Mouse (Mus musculus) midbrain, embryonic 15.5 days (tissue): ENCODE measurements at regions not wholly inside any gene's neighbourhood (a gene's known extent, or its start where the extent isn't known, plus 50 kb on each side); places are given as distances from the start of the nearest gene placed in this dataset.

Source experiments
- ATAC-seq: fragments of 200-750 bp; cut with Nextera tagmentation; replicated peaks from 2 replicates; pipeline ENCODE4 v1.8.0; 2017; ENCODE audit warnings: moderate TSS enrichment
- H3K27ac ChIP-seq: fragments of 300-500 bp; sonication (generic); 2 replicates; pipeline ENCODE4 v1.5.1; 2015; ENCODE audit warnings: mild to moderate bottlenecking, inconsistent platforms
- H3K27me3 ChIP-seq: fragments of 300-500 bp; sonication (generic); replicated peaks from 2 replicates; pipeline ENCODE4 v1.6.1; 2015; ENCODE audit warnings: inconsistent platforms
- H3K36me3 ChIP-seq: fragments of 300-500 bp; sonication (generic); replicated peaks from 2 replicates; pipeline ENCODE4 v1.6.1; 2015; ENCODE audit warnings: inconsistent platforms
- H3K4me1 ChIP-seq: fragments of 300-500 bp; sonication (generic); 2 replicates; pipeline ENCODE4 v1.6.1; 2015; ENCODE audit warnings: inconsistent platforms
- H3K4me2 ChIP-seq: fragments of 300-500 bp; sonication (generic); 2 replicates; pipeline ENCODE4 v1.6.1; 2015; ENCODE audit warnings: inconsistent platforms, mild to moderate bottlenecking, moderate library complexity
- H3K4me3 ChIP-seq: fragments of 300-500 bp; sonication (generic); 2 replicates; pipeline ENCODE4 v1.5.1; 2015; ENCODE audit warnings: mild to moderate bottlenecking, inconsistent platforms
- H3K9ac ChIP-seq: fragments of 300-500 bp; sonication (generic); 2 replicates; pipeline ENCODE4 v1.6.1; 2015; ENCODE audit warnings: mild to moderate bottlenecking, inconsistent platforms
- H3K9me3 ChIP-seq: fragments of 300-500 bp; sonication (generic); 2 replicates; pipeline ENCODE4 v1.6.1; 2016; ENCODE audit warnings: inconsistent platforms
- WGBS: fragments of 180-500 bp; shearing (Covaris S2); methylation state at CpG from one replicate; pipeline ENCODE4 v1.1.7; 2015; ENCODE audit warnings: mixed read lengths; 5-methylcytosine and 5-hydroxymethylcytosine counted together

DNA sequence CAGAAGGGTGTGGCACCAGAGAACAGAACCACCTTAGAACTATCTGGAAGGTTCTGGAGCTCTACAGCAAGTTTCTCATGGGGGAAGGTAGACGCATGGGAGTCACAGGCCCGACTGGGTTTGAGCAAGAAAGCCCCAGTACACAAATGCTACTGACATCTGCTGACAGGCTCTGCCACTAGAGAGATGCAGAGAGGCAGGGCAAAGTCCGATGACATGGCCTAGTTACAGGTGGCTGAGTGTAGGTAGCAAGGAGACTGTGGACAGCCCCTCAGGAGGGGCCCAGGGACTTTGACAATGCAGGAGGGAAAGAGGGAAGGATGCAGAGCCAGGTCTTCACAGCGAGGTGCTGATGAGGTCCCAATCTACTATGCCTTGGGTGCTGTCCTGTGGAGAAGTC lies 305.3 kb upstream of the Dio3 start:
- Histone ChIP-seq H3K4me1 (peaks cover 2% of the 10 kb centered on the region; the same call in 1 of the 2 replicates), H3K9me3 (no peaks in the 10 kb centered on the region), H3K27ac (no peak overlapping the region), H3K27me3 (no peaks in the 10 kb centered on the region), H3K4me2 (no peak overlapping the region), H3K36me3 (no peaks in the 10 kb centered on the region), H3K9ac (no peak overlapping the region), H3K4me3 (no peak overlapping the region)
- no peak for ATAC-seq
- WGBS: 84% methylated on average over 4 of the region's 4 CpGs

DNA sequence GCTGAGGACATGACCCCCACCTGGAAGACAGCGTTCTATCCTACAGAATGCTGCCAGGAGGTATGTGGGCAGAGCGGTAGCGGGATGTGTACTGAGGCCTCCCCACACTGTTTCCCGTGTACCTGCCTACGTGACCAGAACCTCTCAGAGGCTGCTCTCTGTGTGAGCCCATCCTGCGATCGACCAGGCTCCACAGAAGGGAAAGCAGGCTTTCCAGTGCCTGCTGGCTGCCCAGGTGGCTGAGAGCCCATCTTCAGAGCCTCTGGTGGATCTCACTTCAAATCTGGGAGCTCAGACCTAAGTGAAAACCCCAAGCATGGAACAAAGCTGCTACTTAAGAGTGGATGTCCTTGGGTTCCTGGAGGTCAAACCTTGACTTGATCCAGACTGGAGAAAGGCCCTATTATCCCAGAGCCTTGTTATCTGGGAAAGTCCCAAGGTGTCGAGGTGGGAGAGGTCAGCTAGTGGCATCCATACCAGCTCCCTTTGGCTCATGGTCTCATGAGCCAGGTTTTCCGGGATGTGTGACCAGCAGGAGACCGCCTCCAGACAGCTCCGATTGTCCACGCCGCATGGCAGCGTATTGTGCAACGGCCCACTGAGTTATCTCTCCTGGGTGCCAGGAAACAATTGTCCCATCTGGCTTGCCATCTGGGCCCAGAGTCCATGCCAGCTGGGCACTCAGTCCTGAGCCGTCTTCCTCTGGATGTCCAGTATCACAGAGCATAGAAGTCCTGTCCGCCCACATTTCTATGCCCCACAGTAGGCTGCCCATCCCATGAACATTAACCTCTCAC lies 303.5 kb upstream of the Dio3 start:
- Histone ChIP-seq H3K27me3 (no peaks in the 10 kb centered on the region), H3K27ac (no peak overlapping the region), H3K4me2 (no peak overlapping the region), H3K4me1 (peaks cover 2% of the 10 kb centered on the region; the same call in 1 of the 2 replicates), H3K9ac (no peak overlapping the region), H3K9me3 (no peaks in the 10 kb centered on the region), H3K36me3 (no peaks in the 10 kb centered on the region), H3K4me3 (no peak overlapping the region)
- WGBS: 70% methylated on average over 17 of the region's 17 CpGs
- ATAC-seq: no peak

DNA sequence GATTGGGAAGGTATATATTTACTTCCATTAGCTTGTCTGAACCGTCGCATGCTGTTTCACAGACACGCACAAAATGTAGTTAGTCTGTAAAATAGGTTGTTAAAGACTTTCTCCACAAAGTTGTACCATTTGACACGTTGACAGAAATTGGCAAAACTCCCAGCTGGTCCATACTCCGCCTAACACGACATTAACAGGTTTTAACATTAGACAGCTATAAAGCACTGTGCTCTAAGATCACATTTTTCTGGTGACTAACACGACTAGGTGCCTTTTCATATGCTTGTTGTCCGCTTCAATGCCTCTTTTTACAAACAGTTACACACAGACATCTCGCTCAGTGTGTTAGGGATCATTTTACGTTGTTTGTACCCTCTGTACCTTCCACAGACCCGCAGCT lies 294.2 kb upstream of the Dio3 start:
- 81% methylated on average over 11 of the region's 11 CpGs for WGBS
- H3K36me3 ChIP-seq: no peaks in the 10 kb centered on the region
- no peaks in the 10 kb centered on the region for H3K9me3 ChIP-seq
- no peak overlapping the region for H3K27ac ChIP-seq
- no peak overlapping the region for H3K9ac ChIP-seq
- ATAC-seq: no peak
- no peaks in the 10 kb centered on the region for H3K27me3 ChIP-seq
- no peak overlapping the region for H3K4me3 ChIP-seq
- H3K4me1 ChIP-seq: no peaks in the 10 kb centered on the region
- no peak overlapping the region for H3K4me2 ChIP-seq

DNA sequence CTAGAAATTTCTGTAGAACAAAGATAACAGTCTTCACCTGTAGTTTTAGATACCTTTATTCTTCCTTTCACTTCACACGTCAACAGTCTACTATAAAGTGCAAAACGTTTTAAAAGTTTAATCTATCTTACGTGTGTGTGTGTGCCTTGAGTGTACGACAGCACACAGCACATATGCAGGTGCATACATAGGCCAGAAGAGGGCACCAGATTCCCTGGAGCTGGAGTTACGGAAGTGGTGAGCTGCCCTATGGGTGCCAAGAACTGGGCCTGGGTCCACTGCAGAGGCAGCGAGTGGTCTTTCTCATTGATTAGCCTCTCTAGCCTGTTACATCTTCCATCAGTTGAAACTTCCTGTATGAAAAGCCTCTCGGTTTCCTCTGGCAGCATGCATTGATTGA lies 285.5 kb upstream of the Dio3 start:
- WGBS: 94% methylated on average over 7 of the region's 7 CpGs
- Histone ChIP-seq H3K36me3 (no peaks in the 10 kb centered on the region), H3K4me1 (no peaks in the 10 kb centered on the region), H3K4me2 (no peak overlapping the region), H3K27ac (no peak overlapping the region), H3K9ac (no peak overlapping the region), H3K4me3 (no peak overlapping the region), H3K9me3 (no peaks in the 10 kb centered on the region), H3K27me3 (no peaks in the 10 kb centered on the region)
- ATAC-seq: no peak

DNA sequence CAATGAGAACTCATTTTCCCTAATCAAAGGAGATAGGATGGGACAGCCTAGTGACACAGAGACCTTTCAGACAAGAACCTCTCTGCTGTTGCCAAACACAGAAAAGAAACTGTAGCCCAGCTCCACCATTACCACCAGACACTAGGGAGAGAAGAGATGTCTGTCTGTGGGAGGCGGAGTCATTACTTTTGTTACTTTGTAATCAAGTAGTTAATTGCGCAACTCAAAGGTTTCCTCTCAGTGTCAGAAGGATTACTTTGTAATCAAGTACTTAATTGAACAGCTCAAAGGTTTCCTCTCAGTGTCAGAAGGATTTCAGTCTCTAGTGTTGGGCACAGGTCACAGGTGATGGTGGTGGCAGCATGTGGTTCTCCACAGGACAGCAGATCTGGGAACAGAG lies 276.2 kb upstream of the Dio3 start:
- ATAC-seq: no peak

DNA sequence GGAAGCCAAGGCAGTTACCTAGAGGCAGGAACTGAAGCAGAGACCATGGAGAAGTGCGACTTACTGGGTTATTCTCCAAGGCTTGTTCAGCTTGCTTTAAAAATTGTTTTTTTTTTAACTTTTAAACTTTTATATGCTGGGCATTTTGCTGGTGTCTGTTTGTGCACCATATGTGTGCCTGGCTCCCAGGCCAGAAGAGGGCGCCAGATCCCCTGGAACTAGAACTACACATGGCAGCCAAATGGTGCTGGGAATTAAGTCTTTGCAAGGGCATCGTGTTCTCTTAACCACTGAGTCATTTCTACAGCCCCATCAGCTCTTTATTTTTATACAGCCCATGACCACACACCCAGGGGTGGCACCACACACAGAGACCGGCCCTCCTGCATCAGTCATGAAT lies 269.7 kb upstream of the Dio3 start:
- no peak overlapping the region for H3K4me3 ChIP-seq
- H3K9ac ChIP-seq: no peak overlapping the region
- WGBS: 59% methylated on average over 4 of the region's 4 CpGs
- H3K9me3 ChIP-seq: no peaks in the 10 kb centered on the region
- H3K4me2 ChIP-seq: no peak overlapping the region
- H3K4me1 ChIP-seq: no peaks in the 10 kb centered on the region
- no peaks in the 10 kb centered on the region for H3K27me3 ChIP-seq
- ATAC-seq: no peak
- H3K27ac ChIP-seq: no peak overlapping the region
- no peaks in the 10 kb centered on the region for H3K36me3 ChIP-seq

More for the DNA sequence above, 276.2 kb upstream of the Dio3 start:
- Histone ChIP-seq H3K27ac (no peak overlapping the region), H3K27me3 (no peaks in the 10 kb centered on the region), H3K4me2 (no peak overlapping the region), H3K4me1 (no peaks in the 10 kb centered on the region), H3K9ac (no peak overlapping the region), H3K9me3 (no peaks in the 10 kb centered on the region), H3K36me3 (no peaks in the 10 kb centered on the region), H3K4me3 (no peak overlapping the region)
- 96% methylated on average over 2 of the region's 2 CpGs for WGBS

DNA sequence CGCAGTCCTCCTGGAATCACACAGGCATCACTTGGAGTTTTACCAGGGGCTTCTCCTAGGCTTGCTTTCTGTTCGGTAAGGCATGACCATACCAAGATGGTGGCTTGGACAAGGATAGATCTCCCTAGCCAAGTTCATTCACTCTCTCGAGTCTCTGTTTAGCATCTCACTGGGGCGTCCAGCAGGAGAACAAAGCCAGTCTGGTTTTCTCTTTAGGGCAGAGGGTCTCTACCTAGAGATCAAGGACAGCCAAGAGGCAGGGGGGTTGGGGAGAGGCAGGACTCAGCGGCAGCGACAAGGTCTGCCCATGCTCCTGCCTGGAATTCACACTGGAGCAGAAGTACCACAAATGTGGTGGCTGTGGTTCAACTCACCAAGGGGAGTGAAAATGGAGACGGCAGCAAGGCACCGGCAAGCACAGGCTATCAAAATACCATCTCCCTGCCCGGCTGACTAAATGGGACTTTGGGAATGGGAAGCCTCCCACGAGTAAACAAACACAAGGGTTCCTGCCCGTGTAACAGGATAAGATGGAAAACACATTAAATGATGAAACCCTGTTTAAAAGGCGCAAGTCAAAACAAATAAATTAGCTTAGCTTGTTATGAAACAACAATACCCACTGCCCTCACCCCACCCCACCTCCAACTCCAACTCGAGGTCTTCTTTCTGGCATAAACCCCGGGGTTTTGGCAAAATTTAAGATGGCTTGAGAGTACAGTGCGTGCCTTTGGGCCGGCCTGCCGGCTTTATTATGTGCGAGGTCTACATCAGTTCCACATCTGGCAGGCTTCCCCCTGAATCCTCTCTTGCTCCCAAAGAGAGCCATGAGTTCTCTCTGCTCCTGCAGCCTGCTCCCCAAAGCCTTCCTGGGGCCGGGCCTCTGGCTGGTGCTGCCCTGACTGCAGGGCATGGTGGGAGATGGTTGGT lies 258.1 kb upstream of the Dio3 start:
- H3K4me2 ChIP-seq: no peak overlapping the region
- no peak overlapping the region for H3K27ac ChIP-seq
- H3K4me1 ChIP-seq: peaks cover 3% of the 10 kb centered on the region; the same call in 1 of the 2 replicates
- 72% methylated on average over 19 of the region's 19 CpGs for WGBS
- no peaks in the 10 kb centered on the region for H3K27me3 ChIP-seq
- no peaks in the 10 kb centered on the region for H3K36me3 ChIP-seq
- H3K4me3 ChIP-seq: no peak overlapping the region
- H3K9me3 ChIP-seq: no peaks in the 10 kb centered on the region
- no peak for ATAC-seq
- H3K9ac ChIP-seq: no peak overlapping the region

DNA sequence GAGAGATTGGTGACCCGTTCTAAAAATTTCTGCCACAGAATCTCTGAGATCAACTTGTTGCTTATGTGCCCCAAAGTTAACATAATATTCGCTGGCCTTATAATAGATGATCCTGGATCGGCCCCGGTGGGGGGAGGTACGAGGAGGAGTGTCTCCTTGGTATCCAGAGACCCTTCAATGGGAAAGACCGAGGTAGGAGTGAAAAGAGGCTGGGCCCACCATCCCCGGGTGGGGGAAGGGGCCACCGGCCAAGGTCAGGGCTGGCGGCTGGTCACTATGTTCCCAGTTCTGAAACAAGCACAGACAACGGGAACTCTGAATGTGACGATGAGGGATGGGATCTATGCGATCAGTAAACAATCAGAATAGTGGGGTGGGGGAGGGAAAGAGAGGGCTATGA lies 257.2 kb upstream of the Dio3 start:
- WGBS: 95% methylated on average over 12 of the region's 12 CpGs
- H3K27me3 ChIP-seq: no peaks in the 10 kb centered on the region
- H3K36me3 ChIP-seq: no peaks in the 10 kb centered on the region
- H3K4me3 ChIP-seq: no peak overlapping the region
- no peak overlapping the region for H3K27ac ChIP-seq
- no peak for ATAC-seq
- no peak overlapping the region for H3K9ac ChIP-seq
- H3K4me1 ChIP-seq: peaks cover 11% of the 10 kb centered on the region
- H3K9me3 ChIP-seq: no peaks in the 10 kb centered on the region
- H3K4me2 ChIP-seq: no peak overlapping the region

DNA sequence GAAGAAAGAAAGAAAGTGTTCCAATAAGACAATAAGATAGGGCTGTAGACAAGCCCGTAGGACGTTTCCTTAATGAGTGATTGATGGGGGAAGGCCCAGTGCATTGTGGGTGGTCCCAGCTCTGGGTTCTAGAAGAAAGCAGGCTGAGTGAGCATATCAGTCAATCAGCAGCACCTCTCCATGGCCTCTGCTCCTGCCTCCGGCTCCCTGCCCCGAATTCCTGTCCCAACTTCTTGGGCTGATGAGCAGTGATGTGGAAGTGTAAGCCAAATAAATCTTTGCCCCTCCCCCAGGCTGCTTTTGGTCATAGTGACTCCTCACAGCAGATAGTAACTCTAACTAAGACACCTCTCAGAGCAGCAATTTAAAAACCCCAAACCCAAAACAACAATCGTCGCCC lies 256.2 kb upstream of the Dio3 start:
- Histone ChIP-seq H3K27ac (no peak overlapping the region), H3K4me1 (peaks cover 19% of the 10 kb centered on the region), H3K4me2 (no peak overlapping the region), H3K27me3 (no peaks in the 10 kb centered on the region), H3K9me3 (no peaks in the 10 kb centered on the region), H3K36me3 (no peaks in the 10 kb centered on the region), H3K4me3 (no peak overlapping the region), H3K9ac (no peak overlapping the region)
- no peak for ATAC-seq
- whole genome bisulfite sequencing: 80% methylated on average over 6 of the region's 6 CpGs

DNA sequence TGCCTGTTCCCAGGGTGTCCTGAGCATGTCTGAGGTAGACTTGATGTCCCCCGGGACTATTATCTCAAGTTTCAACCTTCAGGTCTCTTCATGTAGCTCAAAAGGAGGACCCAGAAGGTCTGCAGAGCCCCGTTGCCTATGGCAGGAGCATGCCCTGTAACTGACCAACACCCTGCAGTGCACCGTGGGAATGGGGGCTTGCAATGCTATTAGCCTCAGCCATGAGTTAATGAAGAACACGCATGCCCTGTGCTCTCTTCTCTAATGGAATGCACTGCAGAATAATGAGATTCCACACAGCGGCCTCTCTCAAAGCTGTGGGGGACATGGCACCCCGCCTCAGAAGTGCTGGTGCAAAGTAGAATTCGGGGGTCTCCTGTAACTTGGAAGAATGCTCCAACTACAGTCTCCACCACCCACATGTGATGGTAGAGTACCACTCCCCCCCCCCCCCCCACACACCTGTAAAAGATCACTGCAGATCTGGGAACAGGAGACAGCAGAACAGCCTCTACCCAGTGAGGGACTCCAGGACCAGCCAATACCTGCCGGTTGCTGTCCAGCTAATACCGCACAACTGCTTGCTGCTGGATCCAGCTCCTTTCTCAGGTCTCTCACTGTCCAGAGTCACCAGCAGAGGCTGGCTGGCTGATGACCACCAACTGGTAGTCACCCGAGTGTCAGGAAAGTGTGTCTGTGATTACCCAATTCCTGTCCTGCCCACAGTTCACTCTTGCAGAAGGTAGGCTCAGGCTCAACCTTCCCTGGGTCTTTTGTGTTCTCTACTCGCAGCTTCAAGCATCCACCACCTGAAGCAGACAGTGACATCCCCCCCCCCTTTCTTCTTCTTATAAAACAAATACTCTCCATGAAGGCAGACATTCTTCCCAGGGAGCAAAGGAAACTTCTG lies 255.4 kb upstream of the Dio3 start:
- WGBS: 70% methylated on average over 11 of the region's 11 CpGs

DNA sequence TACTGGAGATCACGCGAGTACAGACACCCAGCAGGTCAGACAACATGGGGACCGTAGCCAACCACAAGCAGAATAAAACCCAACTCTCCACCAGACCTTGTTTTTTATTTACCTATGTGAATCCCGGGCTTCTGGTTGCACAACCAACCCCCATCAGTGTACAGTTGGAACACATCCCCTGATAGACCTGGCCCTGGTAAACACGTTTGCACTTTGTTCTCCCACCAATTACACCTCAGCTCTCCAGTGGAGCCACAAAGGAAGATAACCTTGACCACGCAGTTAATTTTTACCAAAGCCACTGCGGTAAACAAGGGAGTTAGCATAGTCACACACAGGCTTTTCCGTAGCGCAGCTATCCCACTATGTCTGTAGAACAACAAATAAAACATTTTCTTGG lies 254.6 kb upstream of the Dio3 start:
- Histone ChIP-seq H3K27me3 (no peaks in the 10 kb centered on the region), H3K9ac (no peak overlapping the region), H3K36me3 (no peaks in the 10 kb centered on the region), H3K27ac (no peak overlapping the region), H3K9me3 (no peaks in the 10 kb centered on the region), H3K4me3 (no peak overlapping the region), H3K4me1 (peaks cover 19% of the 10 kb centered on the region), H3K4me2 (no peak overlapping the region)
- ATAC-seq: no peak
- WGBS: 89% methylated on average over 9 of the region's 9 CpGs

More for the DNA sequence above, 255.4 kb upstream of the Dio3 start:
- no peaks in the 10 kb centered on the region for H3K27me3 ChIP-seq
- no peak for ATAC-seq
- no peaks in the 10 kb centered on the region for H3K9me3 ChIP-seq
- no peak overlapping the region for H3K4me3 ChIP-seq
- no peak overlapping the region for H3K9ac ChIP-seq
- H3K4me1 ChIP-seq: peaks cover 19% of the 10 kb centered on the region
- no peak overlapping the region for H3K4me2 ChIP-seq
- H3K36me3 ChIP-seq: no peaks in the 10 kb centered on the region
- no peak overlapping the region for H3K27ac ChIP-seq

DNA sequence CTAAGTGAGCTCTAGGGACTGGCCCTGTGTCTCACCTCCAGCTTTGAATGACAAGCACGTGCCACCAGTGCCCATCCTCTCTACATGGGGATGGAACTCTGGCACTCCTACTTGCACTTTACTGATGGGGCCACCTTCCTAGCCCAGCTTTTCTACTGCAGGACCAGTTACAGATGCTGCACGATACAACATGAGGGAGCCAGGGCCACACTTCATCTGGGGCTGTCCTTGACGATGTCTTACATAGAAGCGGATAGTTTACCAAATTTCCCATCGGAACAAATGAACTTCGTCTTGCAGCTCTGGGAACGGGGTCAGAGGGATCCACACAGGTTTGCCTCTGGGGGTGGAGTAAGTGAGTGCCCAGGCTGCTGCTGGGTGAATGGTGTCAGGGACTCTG lies 253.7 kb upstream of the Dio3 start:
- ATAC-seq: no peak
- Histone ChIP-seq H3K9me3 (no peaks in the 10 kb centered on the region), H3K4me1 (peaks cover 19% of the 10 kb centered on the region), H3K4me3 (no peak overlapping the region), H3K36me3 (no peaks in the 10 kb centered on the region), H3K27ac (no peak overlapping the region), H3K9ac (no peak overlapping the region), H3K27me3 (no peaks in the 10 kb centered on the region), H3K4me2 (no peak overlapping the region)
- 90% methylated on average over 7 of the region's 7 CpGs for WGBS
